Mouse (Mus musculus): ENCODE measurements around the gene Ube2o. TPM values are rescaled to one million over a fixed set of nuclear protein-coding genes. Genes with fewer than 3 reads are reported as not detected.
"Not testable (repeated sequence)": the region's sequence is repeated elsewhere in the genome, so short reads cannot be mapped to it uniquely, and the experiment has no call there.

Ube2o gene
- total RNA-seq, 2 experiments from 2014 or later = 43.3 to 49.2 TPM

DNA sequence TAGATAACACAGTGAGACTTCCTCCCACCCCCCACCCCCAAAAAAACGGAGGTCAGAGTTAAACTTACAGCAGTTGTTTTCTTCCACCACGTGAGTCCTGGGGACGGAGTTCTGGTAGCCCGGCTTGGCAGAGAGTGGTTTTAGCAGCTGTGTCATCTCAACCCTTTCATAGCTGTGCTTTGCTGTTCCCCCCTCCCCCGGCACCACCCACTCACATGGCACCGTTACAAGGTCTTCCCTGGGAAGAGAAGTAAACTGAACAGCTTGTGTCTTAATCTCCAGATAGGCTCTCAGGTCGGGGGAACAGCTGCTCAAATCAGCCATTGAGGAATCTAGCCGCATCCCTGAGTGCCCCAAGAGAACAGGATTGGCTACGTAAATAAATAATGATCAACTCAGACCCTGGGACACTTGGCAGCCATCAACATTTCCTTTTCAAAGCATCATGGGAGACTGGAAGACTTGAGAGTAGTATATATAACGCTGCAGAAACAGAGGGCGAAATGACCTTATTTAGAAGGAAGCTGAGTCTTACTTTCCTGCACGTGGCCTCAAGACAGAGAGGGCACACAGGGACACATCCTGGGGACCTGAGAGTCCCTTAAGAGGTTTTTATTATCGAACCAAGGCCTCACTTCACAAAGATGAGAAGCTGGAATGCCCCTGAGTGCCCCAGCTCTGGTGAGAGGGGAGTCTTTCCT lies 86.6 kb downstream of the Ube2o start:
- peak; percentile 81 to 87 for DNase-seq
- intact Hi-C loops (cut with DNase I) = no loop called here

GRCm38 (mm10) chr11:116493795-116494252 lies 87.4 kb downstream of the Ube2o start, which contains the start of gene Prpsap1:
Gene Prpsap1 (minus strand): TSS chr11:116494202.
- peak; percentile 57 to 61 for DNase-seq
- intact Hi-C loops (cut with DNase I) = no loop called here

- intact Hi-C loops (cut with DNase I) = no loop called here
- DNase-seq = no peak
Measured at GRCm38 (mm10) chr11:116493191-116493590, 88.1 kb downstream of the Ube2o start.

DNA sequence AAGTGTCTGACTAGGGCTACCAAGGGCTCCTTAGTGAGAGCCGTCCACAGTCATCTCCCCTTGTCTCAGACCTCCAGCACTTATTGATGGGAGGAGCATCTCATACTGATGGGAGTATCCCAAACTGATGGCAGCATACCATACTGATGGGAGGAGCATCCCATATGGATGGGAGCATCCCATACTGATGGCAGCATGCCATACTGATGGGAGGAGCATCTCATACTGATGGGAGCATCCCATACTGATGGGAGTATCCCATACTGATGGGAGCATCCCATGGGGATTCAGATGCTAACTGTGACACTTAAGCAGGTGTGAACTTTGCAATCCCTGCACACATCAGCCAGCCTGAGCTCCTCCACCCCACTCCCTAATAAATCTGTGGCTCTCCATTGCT lies 88.7 kb downstream of the Ube2o start:
- intact Hi-C loops (cut with DNase I); DNase-seq: not testable (repeated sequence)

DNA sequence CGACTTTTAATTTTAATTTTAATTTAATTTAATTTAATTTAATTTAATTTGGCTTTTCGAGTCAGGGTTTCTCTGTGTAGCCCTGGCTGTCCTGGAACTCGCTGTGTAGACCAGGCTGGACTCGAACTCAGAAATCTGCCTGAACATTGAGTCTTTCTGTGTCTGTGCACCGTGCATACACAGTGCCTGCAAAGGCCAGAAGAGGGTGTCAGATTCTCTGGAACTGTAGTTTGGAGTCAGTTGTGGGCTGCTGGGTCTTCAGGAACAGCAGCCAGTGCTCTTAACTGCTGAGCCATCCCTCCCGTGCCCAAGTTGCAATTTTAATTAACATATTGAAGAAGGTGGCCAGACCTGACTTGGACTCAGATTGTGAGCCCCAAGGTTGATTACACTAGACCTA lies 89.9 kb downstream of the Ube2o start:
- no peak for DNase-seq
- intact Hi-C loops (cut with DNase I) = no loop called here

DNA sequence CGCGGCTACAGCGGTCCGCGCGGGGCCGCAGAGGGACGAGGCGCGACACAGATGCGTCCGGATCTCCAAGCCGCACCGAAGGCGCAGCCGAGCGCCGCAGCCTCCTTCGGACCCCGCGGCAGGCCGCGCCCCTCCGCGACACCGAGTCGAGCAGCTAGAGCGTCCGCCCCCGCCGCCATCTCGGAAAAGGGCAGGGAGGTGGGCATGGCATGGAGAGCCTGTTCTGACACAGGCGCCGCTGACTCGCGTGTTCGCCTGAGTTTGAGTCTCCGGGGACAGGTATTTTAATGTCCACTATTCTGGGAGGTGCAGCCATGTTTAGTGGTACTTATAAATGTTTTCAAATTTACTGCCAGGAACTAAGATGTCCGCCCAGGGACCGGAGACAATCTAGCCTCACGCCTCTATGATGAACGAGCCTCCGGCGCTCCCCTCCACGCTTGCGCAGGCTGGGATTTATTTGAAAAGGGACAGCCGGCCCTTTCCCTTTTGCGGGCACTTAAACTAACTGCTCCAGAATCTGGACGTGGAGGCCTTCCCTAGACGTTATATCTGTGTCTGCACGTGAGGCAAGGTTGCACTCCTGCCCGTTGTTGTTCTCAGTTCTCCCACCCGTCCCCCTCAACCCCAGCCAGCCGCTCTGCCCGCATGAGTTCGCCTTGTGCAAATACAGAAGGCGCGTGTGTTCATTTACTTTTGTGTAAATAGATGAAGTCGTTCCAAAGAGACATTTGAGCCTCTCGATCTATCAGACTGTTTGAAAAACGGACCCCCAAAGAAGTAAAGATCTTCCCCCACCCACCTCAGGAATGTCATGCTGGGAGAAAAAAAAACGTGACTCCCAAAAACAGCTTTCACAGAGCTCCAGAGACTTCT lies 90.8 kb downstream of the Ube2o start:
- peak; percentile 92 to 93 for DNase-seq
- intact Hi-C loops (cut with DNase I) = no loop called here

GRCm38 (mm10) chr11:116489771-116490231 lies 91.4 kb downstream of the Ube2o start:
- intact Hi-C loops (cut with DNase I) = no loop called here
- DNase-seq = no peak

- intact Hi-C loops (cut with DNase I) = no loop called here
- DNase-seq = no peak
Measured at GRCm38 (mm10) chr11:116488693-116489375, 92.4 kb downstream of the Ube2o start.

DNA sequence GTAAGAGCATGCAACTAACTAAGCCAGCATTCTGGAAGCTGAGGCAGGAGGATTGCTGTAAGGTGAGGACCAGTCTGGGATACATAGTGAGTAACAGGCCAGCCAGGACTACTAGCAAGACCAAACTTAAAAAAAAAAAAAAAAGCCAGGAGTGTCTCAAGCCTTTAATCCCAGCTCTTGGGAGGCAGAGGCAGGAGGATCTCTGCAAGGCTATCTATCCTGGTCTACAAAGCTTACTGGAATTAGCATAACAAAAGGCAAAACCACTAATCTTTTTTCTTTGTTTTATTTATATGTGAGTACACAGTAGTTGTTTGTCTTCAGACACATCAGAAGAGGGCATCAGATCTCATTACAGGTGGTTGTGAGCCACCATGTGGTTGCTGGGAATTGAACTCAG lies 93.0 kb downstream of the Ube2o start:
- DNase-seq = no peak
- intact Hi-C loops (cut with DNase I) = no loop called here

Other genes starting within 250 kb of the Ube2o start
- 1 to 10 TPM in 1 of 2 experiments, under 1 TPM in 1; 0.07 to 1.5 TPM for gene Foxj1, start 246.0 kb downstream of the Ube2o start, total RNA-seq (2021)
- gene Rnf157, start 168.4 kb downstream of the Ube2o start, total RNA-seq (2021) = 1 to 10 TPM; 5.8 to 8.8 TPM
- gene Ubald2, start 147.4 kb downstream of the Ube2o start, total RNA-seq (2021) = 10 to 100 TPM; 41.2 to 42.9 TPM
- gene Qrich2, start 115.2 kb downstream of the Ube2o start, total RNA-seq (2021) = not detected
- gene Prpsap1, start 87.2 kb downstream of the Ube2o start, total RNA-seq (2021) = 10 to 100 TPM; 41.5 to 45.4 TPM
- gene Sphk1, start 50.5 kb downstream of the Ube2o start, total RNA-seq (2021) = 1 to 10 TPM; 2.6 to 2.7 TPM
- gene Aanat, start 5.0 kb upstream of the Ube2o start, total RNA-seq (2021) = not detected
- 10 to 100 TPM; 15.1 to 15.3 TPM for gene Rhbdf2, start 45.6 kb upstream of the Ube2o start, total RNA-seq (2021)
- 1 to 10 TPM; 1.4 to 1.9 TPM for gene Prcd, start 72.1 kb upstream of the Ube2o start, total RNA-seq (2021)
- 10 to 100 TPM; 50.4 to 57.4 TPM for gene Cygb, start 72.9 kb upstream of the Ube2o start, total RNA-seq (2021)
- gene St6galnac1, start 194.1 kb upstream of the Ube2o start, total RNA-seq (2021) = not detected
- 10 to 100 TPM; 27.7 to 32.1 TPM for gene Mxra7, start 246.6 kb upstream of the Ube2o start, total RNA-seq (2021)